Mouse (Mus musculus) heart, adult 2 months (tissue): ENCODE measurements at regions not wholly inside any gene's neighbourhood (a gene's known extent, or its start where the extent isn't known, plus 50 kb on each side); places are given as distances from the start of the nearest gene placed in this dataset.

Experiments
- DNase-seq, 2 experiments: peaks; one replicate each; pipeline ENCODE4 v3.0.0; 2021
- H3K27ac ChIP-seq: fragments of 200-600 bp; 2 replicates; pipeline ENCODE4 v1.8.1; 2022
- H3K27me3 ChIP-seq: fragments of 200-500 bp; 2 replicates; pipeline ENCODE4 v1.6.1; 2012; ENCODE audit warnings: mild to moderate bottlenecking, low read length, inconsistent platforms, mixed read lengths; ENCODE audit not compliant: control insufficient read depth, insufficient read depth
- H3K36me3 ChIP-seq: fragments of 200-500 bp; 2 replicates; pipeline ENCODE4 v1.6.1; 2012; ENCODE audit warnings: low read length, inconsistent platforms; ENCODE audit not compliant: control insufficient read depth, insufficient read depth
- H3K4me1 ChIP-seq: fragments of 200-500 bp; 2 replicates; pipeline ENCODE4 v1.6.1; 2011; ENCODE audit warnings: low read length; ENCODE audit not compliant: control insufficient read depth, insufficient read depth
- H3K4me3 ChIP-seq: fragments of 200-600 bp; 2 replicates; pipeline ENCODE4 v1.8.1; 2022
- H3K79me2 ChIP-seq: fragments of 200-500 bp; replicated peaks from 2 replicates; pipeline ENCODE4 v1.6.1; 2012; ENCODE audit warnings: mild to moderate bottlenecking, inconsistent platforms, low read length, moderate library complexity, mixed read lengths; ENCODE audit not compliant: control insufficient read depth, insufficient read depth
- H3K9ac ChIP-seq: fragments of 200-500 bp; 2 replicates; pipeline ENCODE4 v1.6.1; 2012; ENCODE audit warnings: low read depth, mild to moderate bottlenecking, control low read depth, inconsistent platforms, low read length, mixed read lengths
- CTCF ChIP-seq: fragments of 200-600 bp; IDR thresholded peaks from 2 replicates; pipeline ENCODE4 v1.8.1; 2022; ENCODE audit warnings: antibody characterized with exemption, mild to moderate bottlenecking, moderate library complexity
- EP300 ChIP-seq: fragments of 200-500 bp; IDR thresholded peaks from 2 replicates; pipeline ENCODE4 v1.6.1; 2011; ENCODE audit warnings: low read depth, low read length, control low read depth; ENCODE audit not compliant: insufficient read depth
- POLR2A ChIP-seq: fragments of 200-500 bp; IDR thresholded peaks from 2 replicates; pipeline ENCODE4 v1.6.1; 2011; ENCODE audit warnings: mild to moderate bottlenecking, low read depth, low read length, control low read depth; ENCODE audit not compliant: insufficient read depth
- WGBS: fragments of 180-500 bp; shearing (Covaris S2); methylation state at CpG from one replicate; pipeline ENCODE4 v1.1.7; 2018; 5-methylcytosine and 5-hydroxymethylcytosine counted together
- intact Hi-C: fragments of 180-260 bp; cut with DNase I; formaldehyde crosslinking; loops from one replicate; pipeline ENCODE4 v1.15.1; 2025

DNA sequence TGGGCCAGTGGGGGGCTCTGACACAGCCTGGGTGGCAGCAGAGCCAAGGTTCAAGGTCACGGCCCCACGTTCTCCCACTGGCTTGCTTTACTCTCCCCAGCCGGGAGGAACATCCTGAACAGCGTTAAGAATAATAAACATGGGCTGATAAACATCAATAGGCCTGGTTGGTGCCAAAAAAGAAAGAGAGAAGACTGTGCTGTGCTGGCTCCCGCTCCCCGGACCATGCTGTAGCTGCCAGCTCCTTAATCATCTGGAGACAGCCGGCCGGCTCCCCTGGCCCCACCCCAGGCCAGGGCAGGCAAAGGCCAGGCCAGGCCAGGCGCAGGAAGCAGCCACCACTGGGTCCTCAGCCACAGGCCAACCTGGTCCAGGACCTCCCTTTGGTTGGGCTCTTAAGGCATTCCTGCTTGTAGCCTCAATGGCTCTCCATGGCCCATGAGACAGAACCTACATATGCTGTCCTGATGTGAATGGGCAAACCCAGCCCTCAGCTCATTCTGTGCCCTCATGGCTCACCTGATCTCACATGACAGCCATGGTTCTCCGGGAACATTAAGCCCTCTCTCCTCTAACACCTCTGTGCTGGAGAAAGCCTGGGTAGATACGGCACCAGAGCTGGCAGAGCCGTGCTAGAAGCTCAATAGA is 262.3 kb downstream of the Dysf start:
- Histone ChIP-seq H3K4me3 (no peak overlapping the region), H3K79me2 (no peaks in the 10 kb centered on the region), H3K27ac (peak overlapping the region; percentile 51), H3K4me1 (peaks cover 19% of the 10 kb centered on the region), H3K36me3 (no peaks in the 10 kb centered on the region), H3K9ac (0 out of 2 replicates have a peak overlapping the region, but pooled peaks have one; percentile 16), H3K27me3 (no peaks in the 10 kb centered on the region)
- intact Hi-C loops: loop anchor here (5.0 to 10.0 kb wide), 2 partner anchors 47 to 176 kb away; no protein-coding TSS in a partner anchor
- DNase-seq: peak; percentile 58 to 63
- TF ChIP-seq EP300: peak; percentile 93
- TF ChIP-seq CTCF: no peak
- 20% methylated on average over 12 of the region's 12 CpGs for WGBS

DNA sequence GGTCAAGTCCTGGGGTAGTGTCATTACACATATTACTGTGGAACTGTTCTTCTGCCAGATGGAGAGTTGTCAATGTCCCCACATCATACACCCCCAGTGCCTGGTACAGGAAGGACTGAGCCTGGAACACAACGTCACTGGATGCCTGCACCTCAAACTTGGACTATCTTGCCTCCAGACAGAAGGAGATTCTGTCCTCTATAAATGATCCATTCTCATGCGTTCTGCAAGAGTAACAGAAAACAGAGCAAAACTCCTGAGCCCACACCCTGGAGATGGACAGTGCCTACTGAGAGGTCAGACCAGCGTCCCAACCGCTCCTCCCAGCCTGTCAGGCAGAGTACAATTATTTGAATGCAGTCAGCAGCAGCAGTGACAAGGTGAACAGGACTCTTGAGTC is 261.1 kb downstream of the Dysf start:
- Histone ChIP-seq H3K27me3 (no peaks in the 10 kb centered on the region), H3K4me1 (peaks cover 19% of the 10 kb centered on the region), H3K27ac (no peak overlapping the region), H3K79me2 (no peaks in the 10 kb centered on the region), H3K36me3 (no peaks in the 10 kb centered on the region), H3K9ac (no peak overlapping the region), H3K4me3 (no peak overlapping the region)
- no peak for DNase-seq
- WGBS: 98% methylated on average over 4 of the region's 4 CpGs
- intact Hi-C loops: loop anchor here (10.0 kb wide), 1 partner anchor 315 kb away; no protein-coding TSS in a partner anchor
- TF ChIP-seq POLR2A (no peak), EP300 (no peak), CTCF (no peak)

DNA sequence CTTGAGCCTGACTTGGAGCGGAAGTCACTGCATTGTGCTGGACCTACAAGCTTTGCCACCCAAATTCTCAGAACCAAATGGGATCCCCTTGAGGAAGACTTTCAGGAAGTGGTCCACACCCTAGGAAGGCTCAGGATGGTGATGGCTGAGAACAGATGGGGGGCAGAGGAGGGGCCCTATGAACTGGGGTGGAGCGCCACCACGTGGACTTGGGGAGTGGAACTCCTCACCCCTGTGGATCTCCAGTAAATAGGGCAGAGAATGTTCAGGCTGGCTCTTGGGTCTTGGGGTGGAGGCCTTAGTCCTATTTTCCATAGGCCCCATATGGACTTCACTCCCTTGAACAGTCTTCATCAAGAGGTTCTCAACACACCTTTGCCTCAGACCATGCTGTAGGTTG is 260.6 kb downstream of the Dysf start:
- H3K4me3 ChIP-seq: no peak overlapping the region
- intact Hi-C loops: loop anchor here (10.0 kb wide), 1 partner anchor 316 kb away; no protein-coding TSS in a partner anchor
- 71% methylated on average over 3 of the region's 3 CpGs for WGBS
- no peak for DNase-seq
- TF ChIP-seq CTCF (peak; percentile 21; the same call in 1 of the 2 replicates), POLR2A (no peak)
- H3K27me3 ChIP-seq: no peaks in the 10 kb centered on the region
- no peaks in the 10 kb centered on the region for H3K79me2 ChIP-seq
- H3K27ac ChIP-seq: no peak overlapping the region
- H3K4me1 ChIP-seq: peaks cover 19% of the 10 kb centered on the region
- no peaks in the 10 kb centered on the region for H3K36me3 ChIP-seq
- H3K9ac ChIP-seq: no peak overlapping the region

DNA sequence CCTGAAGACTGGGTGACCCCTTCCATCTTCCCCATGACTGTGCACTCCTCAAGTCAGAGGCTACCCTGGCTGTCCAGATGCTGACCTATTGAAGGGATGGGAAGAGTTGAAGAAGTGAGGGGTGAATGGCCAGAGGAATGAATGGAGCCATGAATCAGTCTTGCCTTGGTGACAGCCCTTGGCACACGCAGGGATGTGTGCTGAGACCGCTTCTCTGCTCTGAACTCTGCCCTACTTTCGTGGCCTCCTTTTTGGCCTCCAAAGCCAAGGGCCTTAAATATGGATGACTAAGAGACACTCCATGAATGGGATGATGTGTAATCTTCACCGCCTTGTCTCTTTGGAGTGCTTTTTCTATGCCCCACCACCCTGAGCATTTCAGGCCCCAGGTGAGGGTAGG is 259.7 kb downstream of the Dysf start:
- Histone ChIP-seq H3K79me2 (no peaks in the 10 kb centered on the region), H3K4me1 (peaks cover 16% of the 10 kb centered on the region), H3K4me3 (no peak overlapping the region), H3K9ac (no peak overlapping the region), H3K36me3 (no peaks in the 10 kb centered on the region), H3K27ac (no peak overlapping the region), H3K27me3 (no peaks in the 10 kb centered on the region)
- no peak for TF ChIP-seq POLR2A
- no peak for TF ChIP-seq EP300
- TF ChIP-seq CTCF: no peak
- intact Hi-C loops: loop anchor here (10.0 kb wide), 1 partner anchor 317 kb away; no protein-coding TSS in a partner anchor
- no peak for DNase-seq
- WGBS: 86% methylated on average over 4 of the region's 4 CpGs

DNA sequence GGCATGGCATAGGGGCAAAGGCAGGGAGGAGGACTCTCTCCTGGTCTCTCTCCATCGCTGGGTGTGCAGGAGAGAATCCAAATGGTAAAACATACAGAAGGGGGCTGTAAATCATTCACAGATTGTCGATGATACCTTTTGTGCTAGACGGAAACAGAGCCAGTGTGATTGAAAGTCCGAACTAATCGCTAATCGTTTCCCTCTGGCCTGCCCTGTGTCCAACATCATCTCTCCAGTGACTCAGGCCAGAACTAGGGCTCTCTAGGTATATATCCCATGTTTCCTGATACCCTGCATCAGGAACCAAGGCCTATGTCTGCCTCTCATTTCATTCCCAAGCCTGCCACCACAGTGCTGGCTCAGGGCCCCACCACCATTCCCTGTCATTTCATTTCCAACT is 259.1 kb downstream of the Dysf start:
- DNase-seq: no peak
- intact Hi-C loops: loop anchor here (10.0 kb wide), 1 partner anchor 317 kb away; no protein-coding TSS in a partner anchor
- no peaks in the 10 kb centered on the region for H3K79me2 ChIP-seq
- no peaks in the 10 kb centered on the region for H3K27me3 ChIP-seq
- WGBS: 95% methylated on average over 6 of the region's 6 CpGs
- TF ChIP-seq POLR2A (no peak), CTCF (no peak), EP300 (no peak)
- H3K9ac ChIP-seq: no peak overlapping the region
- no peak overlapping the region for H3K4me3 ChIP-seq
- H3K4me1 ChIP-seq: peaks cover 15% of the 10 kb centered on the region
- peak overlapping the region; percentile 81 for H3K27ac ChIP-seq
- no peaks in the 10 kb centered on the region for H3K36me3 ChIP-seq

DNA sequence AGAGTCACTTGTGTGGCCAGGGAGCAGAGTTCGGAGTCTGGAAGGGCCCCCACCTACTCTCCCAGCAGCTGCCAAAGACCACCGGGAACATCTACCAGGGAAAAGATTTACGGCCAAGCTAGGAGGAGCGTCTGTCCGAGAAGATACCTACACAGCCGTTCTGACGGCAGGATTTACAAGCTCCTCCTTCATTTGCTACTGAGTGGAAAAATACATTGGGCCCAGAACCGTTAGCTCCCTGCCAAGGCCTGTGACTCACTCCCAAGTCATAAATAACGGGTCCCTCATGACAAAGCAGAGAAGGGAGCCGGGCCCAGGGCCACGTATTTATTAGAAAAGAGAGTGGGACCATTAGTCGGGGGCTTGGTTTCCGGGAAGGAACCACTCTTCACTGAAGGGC is 258.3 kb downstream of the Dysf start:
- no peak overlapping the region for H3K4me3 ChIP-seq
- intact Hi-C loops: loop anchor here (10.0 kb wide), 1 partner anchor 318 kb away; no protein-coding TSS in a partner anchor
- no peak for TF ChIP-seq EP300
- TF ChIP-seq POLR2A: no peak
- TF ChIP-seq CTCF: no peak
- peak in 1 of 2 experiments; percentile 65 for DNase-seq
- H3K36me3 ChIP-seq: no peaks in the 10 kb centered on the region
- WGBS: 40% methylated on average over 13 of the region's 13 CpGs
- H3K27me3 ChIP-seq: no peaks in the 10 kb centered on the region
- peak overlapping the region; percentile 81 for H3K27ac ChIP-seq
- no peak overlapping the region for H3K9ac ChIP-seq
- peaks cover 14% of the 10 kb centered on the region for H3K4me1 ChIP-seq
- no peaks in the 10 kb centered on the region for H3K79me2 ChIP-seq
